Mouse (Mus musculus) ES-E14 (cell line): ENCODE results near the gene Gm4788. TPM values are rescaled to one million over a fixed set of nuclear protein-coding genes. Genes with fewer than 3 reads are reported as not detected.

Experiments
- total RNA-seq: library from RNA; depleted of rRNA; stranded (reverse); fragments of 300-350 nt; gene quantifications from 2 replicates; pipeline ENCODE4 v1.2.3, GENCODE M21; 2012; rRNA removed

Gene Gm4788
- total RNA-seq, 1 experiment: not detected

Other genes starting within 250 kb of the Gm4788 start
- not detected in 2 replicates for gene Cfhr1, start 221.0 kb downstream of the Gm4788 start, total RNA-seq
- gene Cfhr2, start 77.5 kb upstream of the Gm4788 start, total RNA-seq: not detected in 2 replicates